Mouse (Mus musculus) adrenal gland, postnatal 14 days (tissue): ENCODE measurements around the gene Bcl2a1b. TPM values are rescaled to one million over a fixed set of nuclear protein-coding genes. Genes with fewer than 3 reads are reported as not detected.

Experiments used
- DNase-seq: peaks from one replicate; pipeline ENCODE4 v3.0.0; 2021; ENCODE audit warnings: mixed read lengths
- total RNA-seq: library from RNA; stranded (reverse); gene quantifications from 2 replicates; pipeline ENCODE4 v1.2.3, GENCODE M21; 2021

Gene Bcl2a1b
- total RNA-seq, 1 experiment from 2014 or later: 0.56 TPM

DNA sequence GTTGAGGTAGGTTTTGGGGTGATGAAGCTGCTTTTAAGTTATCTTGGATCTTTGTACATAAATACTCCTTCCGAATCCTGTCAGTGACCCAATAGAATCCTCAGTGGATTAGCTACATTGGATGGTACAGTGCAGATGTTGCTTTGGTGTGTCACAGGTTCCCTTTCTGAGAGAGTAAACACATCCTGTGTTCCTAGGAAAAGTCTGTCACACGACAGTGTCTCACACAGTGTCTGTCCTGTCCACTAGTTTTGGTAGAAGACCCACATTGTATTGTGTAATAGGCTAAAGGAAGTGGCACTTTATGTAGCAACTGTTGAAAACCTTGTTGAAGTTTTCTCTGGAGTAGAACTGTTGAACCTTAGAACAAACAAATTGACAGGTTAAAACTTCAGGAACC is 54.4 kb downstream of the Bcl2a1b start:
- no peak for DNase-seq

DNA sequence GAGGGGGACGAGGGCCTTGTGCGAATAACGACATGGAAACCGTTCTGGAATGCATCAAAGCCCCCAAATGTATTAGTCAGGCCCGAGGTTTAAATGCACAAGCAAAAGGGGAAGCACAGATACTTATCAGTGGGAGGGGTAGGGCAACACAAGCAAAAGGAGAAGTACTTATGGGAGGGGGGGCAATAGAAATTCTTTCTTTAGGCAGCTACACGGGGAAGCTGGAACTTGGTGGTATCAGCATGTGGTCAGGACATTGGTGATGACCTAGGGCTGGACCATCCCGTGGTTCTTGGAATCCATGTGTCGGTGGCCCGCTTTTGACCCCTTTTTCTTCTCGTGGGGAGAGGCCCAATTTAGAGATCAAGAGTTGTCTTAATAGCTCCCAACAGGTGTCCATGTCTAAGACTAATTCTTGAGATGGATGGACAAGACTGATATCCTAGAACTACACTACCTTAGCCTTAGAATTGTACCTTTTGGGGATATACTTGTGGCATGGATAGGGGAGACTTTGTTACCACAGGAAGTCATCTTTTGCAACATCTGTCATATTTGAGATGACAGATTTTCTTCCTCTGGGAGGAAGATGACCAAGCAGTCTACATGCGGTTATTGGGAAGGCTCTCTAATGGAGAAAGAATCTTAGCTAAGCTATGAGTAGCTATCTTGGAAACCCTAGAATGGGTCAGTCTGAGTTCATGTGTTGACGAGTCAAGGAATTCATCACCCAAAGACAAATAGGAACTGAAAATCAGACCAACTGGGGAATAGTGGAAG is 57.7 kb downstream of the Bcl2a1b start:
- DNase-seq: no peak

Other genes with a start within 250 kb of the Bcl2a1b start
- 0.70 and 2.1 TPM in 2 replicates for gene Bcl2a1a, start 242.3 kb upstream of the Bcl2a1b start, total RNA-seq
- gene Trim43b, start 106.4 kb upstream of the Bcl2a1b start, total RNA-seq: 0.67 and 0.79 TPM in 2 replicates
- gene Gm29094, start 170 bp downstream of the Bcl2a1b start, total RNA-seq: not detected in 2 replicates
- 36.1 and 39.8 TPM in 2 replicates for gene Mthfs, start 11.5 kb downstream of the Bcl2a1b start, total RNA-seq